Mouse (Mus musculus) erythroblast, embryonic 14.5 days (primary cell): ENCODE measurements around the gene Gm42417.

Experiments
- GATA1 ChIP-seq: IDR thresholded peaks from 2 replicates; pipeline ENCODE4 v1.6.1; 2012; ENCODE audit warnings: low read length, inconsistent platforms, mixed read lengths
- TAL1 ChIP-seq: IDR thresholded peaks from 3 replicates; pipeline ENCODE4 v1.6.1; 2012; ENCODE audit warnings: low read length, inconsistent platforms, mixed read lengths

- no peak for TF ChIP-seq GATA1
- TF ChIP-seq TAL1, result no peak
These were observed 27.2 kb upstream of the Gm42417 start for GRCm38 (mm10) chr1:36566425-36566824.
